Mouse (Mus musculus) lung, postnatal 0 days (tissue): ENCODE measurements around the gene Slc25a13. TPM values are rescaled to one million over a fixed set of nuclear protein-coding genes. Genes with fewer than 3 reads are reported as not detected.

Experiments
- ATAC-seq: fragments of 200-750 bp; cut with Nextera tagmentation; 2 replicates; pipeline ENCODE4 v1.8.0; 2017; ENCODE audit warnings: moderate library complexity
- DNase-seq: peaks from one replicate; pipeline ENCODE4 v3.0.0-alpha.2; 2016; ENCODE audit warnings: low spot score
- H3K27ac ChIP-seq: fragments of 300-500 bp; sonication (generic); 2 replicates; pipeline ENCODE4 v1.5.1; 2014; ENCODE audit warnings: antibody characterized with exemption, mild to moderate bottlenecking, low read length, mixed read lengths
- H3K27me3 ChIP-seq: fragments of 300-500 bp; sonication (generic); replicated peaks from 2 replicates; pipeline ENCODE4 v1.6.1; 2014; ENCODE audit warnings: low read length, mixed read lengths; ENCODE audit not compliant: insufficient read depth
- H3K36me3 ChIP-seq: fragments of 300-500 bp; sonication (generic); 2 replicates; pipeline ENCODE4 v1.6.1; 2014; ENCODE audit warnings: low read length, mixed read lengths; ENCODE audit not compliant: insufficient read depth
- H3K4me1 ChIP-seq: fragments of 300-500 bp; sonication (generic); 2 replicates; pipeline ENCODE4 v1.6.1; 2014; ENCODE audit warnings: antibody characterized with exemption, low read depth, low read length, mixed read lengths; ENCODE audit not compliant: insufficient read depth
- H3K4me2 ChIP-seq: fragments of 300-500 bp; sonication (generic); replicated peaks from 2 replicates; pipeline ENCODE4 v1.6.1; 2014; ENCODE audit warnings: low read depth, mild to moderate bottlenecking, low read length, moderate library complexity, mixed read lengths
- H3K4me3 ChIP-seq: fragments of 300-500 bp; sonication (generic); 2 replicates; pipeline ENCODE4 v1.5.1; 2014; ENCODE audit warnings: low read depth, low read length
- H3K9ac ChIP-seq: fragments of 300-500 bp; sonication (generic); replicated peaks from 2 replicates; pipeline ENCODE4 v1.6.1; 2014; ENCODE audit warnings: low read depth, mild to moderate bottlenecking
- H3K9me3 ChIP-seq: fragments of 300-500 bp; sonication (generic); 2 replicates; pipeline ENCODE4 v1.6.1; 2016; ENCODE audit warnings: low read length, mixed read lengths
- CTCF ChIP-seq: IDR thresholded peaks from 2 replicates; pipeline ENCODE4 v1.5.1; 2016; ENCODE audit warnings: antibody characterized with exemption, mild to moderate bottlenecking
- EP300 ChIP-seq: IDR thresholded peaks from 2 replicates; pipeline ENCODE4 v1.6.1; 2016; ENCODE audit warnings: antibody characterized with exemption, mild to moderate bottlenecking, control low read depth
- whole genome bisulfite sequencing: fragments of 180-500 bp; shearing (Covaris S2); extraction: QIAGEN DNeasy Blood & Tissue Kit; methylation state at CpG from one replicate; pipeline ENCODE4 v1.1.7; 2014; 5-methylcytosine and 5-hydroxymethylcytosine counted together
- polyA plus RNA-seq: library from polyadenylated mRNA; unstranded; fragments of >200 nt; fragmentation: Nextera tagmentation; extraction: Ambion mirVana; gene quantifications from 2 replicates; pipeline ENCODE4 v1.2.1, GENCODE M21; 2015

The Slc25a13 gene
- polyA plus RNA-seq, 1 experiment from 2014 or later, result 7.1 TPM

GRCm38 (mm10) chr6:6100892-6101480, 116.0 kb downstream of the Slc25a13 start:
- H3K36me3 ChIP-seq, result no peaks in the 10 kb centered on the region
- no peaks in the 10 kb centered on the region for H3K4me1 ChIP-seq
- DNase-seq (peak; percentile 79), ATAC-seq (peak; percentile 65)
- TF ChIP-seq CTCF (no peak), EP300 (no peak)
- H3K27me3 ChIP-seq, result no peaks in the 10 kb centered on the region
- H3K9me3 ChIP-seq, result no peaks in the 10 kb centered on the region
- H3K4me2 ChIP-seq, result 0 out of 2 replicates have a peak overlapping the region, but pooled peaks have one; percentile 12
- 67% methylated on average over 9 of the region's 9 CpGs for WGBS
- H3K4me3 ChIP-seq, result no peak overlapping the region
- H3K27ac ChIP-seq, result no peak overlapping the region
- H3K9ac ChIP-seq, result no peak overlapping the region

- no peak overlapping the region for H3K4me3 ChIP-seq
- DNase-seq (peak; percentile 28), ATAC-seq (peak; percentile 61)
- H3K27me3 ChIP-seq, result no peaks in the 10 kb centered on the region
- H3K4me1 ChIP-seq, result no peaks in the 10 kb centered on the region
- H3K9ac ChIP-seq, result no peak overlapping the region
- H3K27ac ChIP-seq, result no peak overlapping the region
- 54% methylated on average over 3 of the region's 3 CpGs for WGBS
- H3K4me2 ChIP-seq, result no peak overlapping the region
- no peaks in the 10 kb centered on the region for H3K36me3 ChIP-seq
- TF ChIP-seq CTCF, result no peak
- TF ChIP-seq EP300, result no peak
- H3K9me3 ChIP-seq, result no peaks in the 10 kb centered on the region
These were observed 123.0 kb downstream of the Slc25a13 start for GRCm38 (mm10) chr6:6093978-6094377.

GRCm38 (mm10) chr6:6093522-6093921, 123.5 kb downstream of the Slc25a13 start:
- ATAC-seq (peak; percentile 78), DNase-seq (no peak)
- Histone ChIP-seq H3K9ac (no peak overlapping the region), H3K9me3 (no peaks in the 10 kb centered on the region), H3K4me1 (no peaks in the 10 kb centered on the region), H3K36me3 (no peaks in the 10 kb centered on the region), H3K27me3 (no peaks in the 10 kb centered on the region), H3K27ac (no peak overlapping the region), H3K4me3 (no peak overlapping the region), H3K4me2 (no peak overlapping the region)
- TF ChIP-seq EP300, result no peak
- TF ChIP-seq CTCF, result no peak
- 48% methylated on average over 3 of the region's 3 CpGs for WGBS

GRCm38 (mm10) chr6:6092497-6092896, 124.5 kb downstream of the Slc25a13 start:
- Histone ChIP-seq H3K27ac (no peak overlapping the region), H3K4me3 (no peak overlapping the region), H3K9me3 (no peaks in the 10 kb centered on the region), H3K36me3 (no peaks in the 10 kb centered on the region), H3K27me3 (no peaks in the 10 kb centered on the region), H3K9ac (no peak overlapping the region), H3K4me1 (no peaks in the 10 kb centered on the region), H3K4me2 (no peak overlapping the region)
- TF ChIP-seq CTCF (no peak), EP300 (no peak)
- ATAC-seq (peak; percentile 52; the same call in 1 of the 2 replicates), DNase-seq (peak; percentile 23)
- WGBS, result 66% methylated on average over 10 of the region's 10 CpGs

- TF ChIP-seq CTCF (no peak), EP300 (no peak)
- H3K4me2 ChIP-seq, result no peak overlapping the region
- H3K27me3 ChIP-seq, result no peaks in the 10 kb centered on the region
- H3K9me3 ChIP-seq, result no peaks in the 10 kb centered on the region
- DNase-seq (no peak), ATAC-seq (no peak)
- no peaks in the 10 kb centered on the region for H3K4me1 ChIP-seq
- no peaks in the 10 kb centered on the region for H3K36me3 ChIP-seq
- no peak overlapping the region for H3K4me3 ChIP-seq
- 76% methylated on average over 3 of the region's 3 CpGs for WGBS
- H3K9ac ChIP-seq, result no peak overlapping the region
- H3K27ac ChIP-seq, result no peak overlapping the region
These were observed 126.0 kb downstream of the Slc25a13 start for GRCm38 (mm10) chr6:6091016-6091415.

- TF ChIP-seq EP300, result no peak
- TF ChIP-seq CTCF, result no peak
- WGBS, result 32% methylated on average over 4 of the region's 4 CpGs
- ATAC-seq, result peak; percentile 40; the same call in 1 of the 2 replicates
- Histone ChIP-seq H3K9ac (no peak overlapping the region), H3K4me3 (no peak overlapping the region), H3K9me3 (no peaks in the 10 kb centered on the region), H3K27ac (no peak overlapping the region), H3K4me1 (no peaks in the 10 kb centered on the region), H3K27me3 (no peaks in the 10 kb centered on the region), H3K36me3 (no peaks in the 10 kb centered on the region), H3K4me2 (no peak overlapping the region)
- peak; percentile 42 for DNase-seq
These were observed 128.8 kb downstream of the Slc25a13 start for GRCm38 (mm10) chr6:6088151-6088550.
